Mouse (Mus musculus) embryonic facial prominence, embryonic 11.5 days (tissue): ENCODE data around the gene Akap13. TPM values are rescaled to one million over a fixed set of nuclear protein-coding genes. Genes with fewer than 3 reads are reported as not detected.

ENCODE experiments used
- ATAC-seq: fragments of 200-750 bp; cut with Nextera tagmentation; replicated peaks from 2 replicates; pipeline ENCODE4 v1.8.0; 2017; ENCODE audit warnings: low read depth; ENCODE audit not compliant: insufficient number of reproducible peaks, low FRiP score, low TSS enrichment
- DNase-seq: peaks from one replicate; pipeline ENCODE4 v3.0.0-alpha.2; 2015; ENCODE audit warnings: low spot score
- H3K27ac ChIP-seq: fragments of 300-500 bp; sonication (generic); replicated peaks from 2 replicates; pipeline ENCODE4 v1.5.1; 2014; ENCODE audit warnings: mild to moderate bottlenecking, low read depth, low read length, control low read depth
- H3K27me3 ChIP-seq: fragments of 300-500 bp; sonication (generic); 2 replicates; pipeline ENCODE4 v1.6.1; 2014; ENCODE audit warnings: mild to moderate bottlenecking, low read length, moderate library complexity, mixed read lengths; ENCODE audit not compliant: control insufficient read depth, insufficient read depth
- H3K36me3 ChIP-seq: fragments of 300-500 bp; sonication (generic); replicated peaks from 2 replicates; pipeline ENCODE4 v1.6.1; 2014; ENCODE audit warnings: low read depth, mild to moderate bottlenecking, low read length, moderate library complexity, mixed read lengths; ENCODE audit not compliant: control insufficient read depth, insufficient read depth
- H3K4me1 ChIP-seq: fragments of 300-500 bp; sonication (generic); 2 replicates; pipeline ENCODE4 v1.6.1; 2014; ENCODE audit warnings: low read length, mixed read lengths; ENCODE audit not compliant: control insufficient read depth, insufficient read depth
- H3K4me2 ChIP-seq: fragments of 300-500 bp; sonication (generic); 2 replicates; pipeline ENCODE4 v1.6.1; 2014; ENCODE audit warnings: low read depth, mild to moderate bottlenecking, control low read depth, low read length, moderate library complexity
- H3K4me3 ChIP-seq: fragments of 300-500 bp; sonication (generic); 2 replicates; pipeline ENCODE4 v1.5.1; 2014; ENCODE audit warnings: low read depth, low read length, control low read depth
- H3K9ac ChIP-seq: fragments of 300-500 bp; sonication (generic); replicated peaks from 2 replicates; pipeline ENCODE4 v1.6.1; 2014; ENCODE audit warnings: mild to moderate bottlenecking, control low read depth, low read length
- H3K9me3 ChIP-seq: fragments of 300-500 bp; sonication (generic); replicated peaks from 2 replicates; pipeline ENCODE4 v1.6.1; 2016; ENCODE audit warnings: mild to moderate bottlenecking, low read length, inconsistent platforms, mixed read lengths; ENCODE audit not compliant: control insufficient read depth
- WGBS: fragments of 180-500 bp; shearing (Covaris S2); extraction: QIAGEN DNeasy Blood & Tissue Kit; methylation state at CpG from one replicate; pipeline ENCODE4 v1.1.7; 2014; 5-methylcytosine and 5-hydroxymethylcytosine counted together
- polyA plus RNA-seq: library from polyadenylated mRNA; unstranded; fragments of >200 nt; fragmentation: Nextera tagmentation; extraction: Ambion mirVana; gene quantifications from 2 replicates; pipeline ENCODE4 v1.2.1, GENCODE M21; 2014

Akap13 gene
- 34.7 and 37.9 TPM in 2 replicates for polyA plus RNA-seq

- H3K4me3 ChIP-seq = peak within 1 kb of the TSS; percentile 63
- ATAC-seq (peak; percentile 99), DNase-seq (peak; percentile 97)
- WGBS = under 1% methylated on average over 80 of the region's 94 CpGs
- H3K9ac ChIP-seq = peak within 1 kb of the TSS; percentile 73
- peak within 1 kb of the TSS; percentile 95 for H3K27ac ChIP-seq
- no peaks in the 10 kb centered on the region for H3K27me3 ChIP-seq
- peak within 1 kb of the TSS; percentile 35 for H3K4me2 ChIP-seq
- no peaks in the 10 kb centered on the region for H3K36me3 ChIP-seq
- no peaks in the 10 kb centered on the region for H3K9me3 ChIP-seq
- H3K4me1 ChIP-seq = no peaks in the 10 kb centered on the region
Observed at GRCm38 (mm10) chr7:75455223-75456151, at the start of gene Akap13. Gene Akap13, plus strand, starts transcription at chr7:75455534.

DNA sequence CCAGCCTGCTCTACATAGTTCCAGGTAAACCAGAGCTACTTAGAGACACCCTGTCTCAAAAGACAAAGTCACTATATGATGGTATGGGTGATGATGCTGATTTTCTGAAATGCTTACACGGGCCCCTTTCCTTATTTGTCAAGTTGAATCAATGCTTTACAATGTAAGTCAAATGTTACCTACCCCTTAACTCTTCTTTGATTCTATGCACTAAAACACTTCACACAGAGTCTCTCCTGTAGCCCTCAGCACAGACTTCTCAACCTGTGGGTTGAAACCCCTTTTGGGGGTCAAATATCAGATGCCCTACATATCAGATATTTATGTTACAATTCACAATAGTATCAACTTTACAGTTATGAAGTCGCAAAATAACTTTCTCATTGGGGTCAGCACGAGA is 44.7 kb upstream of the Akap13 start:
- DNase-seq (no peak), ATAC-seq (no peak)
- H3K36me3 ChIP-seq = no peaks in the 10 kb centered on the region
- no peak overlapping the region for H3K4me2 ChIP-seq
- H3K9me3 ChIP-seq = no peaks in the 10 kb centered on the region
- no peaks in the 10 kb centered on the region for H3K27me3 ChIP-seq
- H3K9ac ChIP-seq = no peak overlapping the region
- H3K27ac ChIP-seq = no peak overlapping the region
- 92% methylated on average over 3 of the region's 3 CpGs for WGBS
- no peaks in the 10 kb centered on the region for H3K4me1 ChIP-seq
- H3K4me3 ChIP-seq = no peak overlapping the region

- ATAC-seq = no peak
- H3K36me3 ChIP-seq = no peaks in the 10 kb centered on the region
- no peak overlapping the region for H3K4me3 ChIP-seq
- no peaks in the 10 kb centered on the region for H3K27me3 ChIP-seq
- H3K4me1 ChIP-seq = no peaks in the 10 kb centered on the region
- no peak overlapping the region for H3K4me2 ChIP-seq
- no peak overlapping the region for H3K27ac ChIP-seq
- H3K9me3 ChIP-seq = no peaks in the 10 kb centered on the region
- WGBS = 77% methylated on average over 6 of the region's 6 CpGs
- H3K9ac ChIP-seq = no peak overlapping the region
- no peak for DNase-seq
Observed at GRCm38 (mm10) chr7:75411226-75411625, 44.1 kb upstream of the Akap13 start.

DNA sequence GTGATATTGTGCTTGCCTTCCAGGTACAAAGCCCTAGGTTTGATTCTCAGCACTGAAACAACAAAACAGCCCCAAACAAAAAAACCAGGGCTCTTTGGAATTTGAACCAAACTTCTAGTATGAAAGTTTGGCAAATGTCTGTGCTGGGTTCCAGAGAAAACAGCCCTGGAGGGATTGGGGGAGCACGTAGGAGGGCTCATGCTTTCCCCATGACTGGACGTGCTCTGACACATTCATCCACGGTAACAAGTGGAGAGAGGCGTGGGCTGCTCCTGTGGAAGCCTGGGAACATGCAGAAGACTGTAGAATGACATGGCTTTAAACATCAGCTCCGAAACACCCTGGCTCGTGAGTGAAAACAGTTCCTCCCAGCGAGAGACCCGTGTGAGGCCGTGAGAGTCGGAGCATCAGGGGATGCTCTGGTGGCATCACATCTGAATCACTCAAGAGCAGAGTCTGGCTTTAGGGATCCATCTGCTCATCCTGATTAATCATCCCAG is 43.3 kb upstream of the Akap13 start:
- 82% methylated on average over 10 of the region's 10 CpGs for WGBS
- ATAC-seq = no peak
- no peaks in the 10 kb centered on the region for H3K36me3 ChIP-seq
- H3K9me3 ChIP-seq = no peaks in the 10 kb centered on the region
- H3K27ac ChIP-seq = no peak overlapping the region
- H3K4me1 ChIP-seq = no peaks in the 10 kb centered on the region
- H3K4me3 ChIP-seq = no peak overlapping the region
- H3K9ac ChIP-seq = no peak overlapping the region
- H3K4me2 ChIP-seq = no peak overlapping the region
- DNase-seq = no peak
- H3K27me3 ChIP-seq = no peaks in the 10 kb centered on the region

DNA sequence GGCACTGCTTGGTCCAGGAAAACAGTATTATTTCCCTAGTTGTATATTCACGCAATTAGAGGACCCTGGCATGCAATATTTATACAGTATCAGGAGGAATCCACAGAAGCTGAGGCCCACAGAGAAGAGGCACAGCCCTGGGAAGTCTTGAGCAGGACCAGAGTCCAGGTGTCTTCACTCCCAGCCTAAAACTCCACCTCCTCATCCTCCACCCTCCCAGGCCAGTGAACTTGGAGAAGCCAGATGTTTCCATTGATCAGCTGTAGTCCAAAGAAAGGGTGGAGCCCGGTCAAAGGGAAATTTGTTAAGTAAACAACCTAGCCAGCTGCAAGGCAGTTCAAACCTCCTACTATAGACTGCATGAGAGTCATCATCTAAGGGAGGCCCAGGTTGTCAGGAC is 42.8 kb upstream of the Akap13 start:
- DNase-seq (no peak), ATAC-seq (no peak)
- no peak overlapping the region for H3K4me2 ChIP-seq
- H3K4me3 ChIP-seq = no peak overlapping the region
- no peaks in the 10 kb centered on the region for H3K27me3 ChIP-seq
- H3K9me3 ChIP-seq = no peaks in the 10 kb centered on the region
- H3K27ac ChIP-seq = no peak overlapping the region
- no peaks in the 10 kb centered on the region for H3K36me3 ChIP-seq
- 61% methylated on average over 2 of the region's 2 CpGs for WGBS
- H3K4me1 ChIP-seq = no peaks in the 10 kb centered on the region
- no peak overlapping the region for H3K9ac ChIP-seq

DNA sequence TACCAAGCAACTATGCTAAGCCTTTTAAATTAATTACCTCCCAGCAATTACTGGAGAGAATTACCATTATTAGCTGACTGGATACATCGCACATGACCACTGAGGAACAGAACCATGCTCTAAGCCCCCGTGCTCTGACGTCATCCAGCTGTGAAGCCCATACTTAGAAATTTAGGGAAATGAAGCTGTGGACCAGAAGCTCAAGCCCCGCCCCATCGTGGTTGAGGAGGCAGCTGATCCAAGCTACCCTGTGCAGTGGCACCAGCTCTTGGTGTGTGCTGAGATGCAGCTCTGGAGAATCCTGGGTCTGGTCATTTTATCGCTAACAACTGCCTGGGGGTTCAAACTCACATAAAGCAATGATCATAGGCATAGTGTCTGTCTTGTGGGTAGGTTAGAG is 41.4 kb upstream of the Akap13 start:
- H3K9ac ChIP-seq = no peak overlapping the region
- H3K4me2 ChIP-seq = no peak overlapping the region
- 29% methylated on average over 6 of the region's 6 CpGs for whole genome bisulfite sequencing
- H3K4me3 ChIP-seq = no peak overlapping the region
- H3K27me3 ChIP-seq = no peaks in the 10 kb centered on the region
- DNase-seq (no peak), ATAC-seq (no peak; the same call in 1 of the 2 replicates)
- H3K4me1 ChIP-seq = no peaks in the 10 kb centered on the region
- no peaks in the 10 kb centered on the region for H3K9me3 ChIP-seq
- H3K27ac ChIP-seq = no peak overlapping the region
- no peaks in the 10 kb centered on the region for H3K36me3 ChIP-seq

DNA sequence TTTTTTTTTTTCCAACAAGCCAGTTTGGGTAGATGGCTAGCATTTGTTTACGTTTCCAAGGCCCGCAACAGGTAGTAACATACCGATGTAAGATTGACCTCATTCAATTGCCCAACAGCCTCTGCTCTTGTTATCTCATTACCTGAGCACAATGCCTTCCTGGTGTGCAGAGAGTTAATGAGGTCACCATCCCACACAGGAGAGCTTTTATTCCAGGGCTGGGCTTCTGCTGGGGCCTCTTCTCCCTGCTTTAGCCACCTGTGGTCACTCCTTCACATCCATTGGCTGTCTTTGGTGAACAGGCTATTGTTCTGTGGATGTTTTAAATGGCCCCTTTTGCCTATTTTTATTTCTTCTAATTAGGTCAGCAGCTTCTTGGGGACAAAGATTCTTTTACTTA is 41.0 kb upstream of the Akap13 start:
- Histone ChIP-seq H3K9ac (no peak overlapping the region), H3K36me3 (no peaks in the 10 kb centered on the region), H3K4me3 (no peak overlapping the region), H3K4me1 (no peaks in the 10 kb centered on the region), H3K27ac (no peak overlapping the region), H3K27me3 (no peaks in the 10 kb centered on the region), H3K4me2 (no peak overlapping the region), H3K9me3 (no peaks in the 10 kb centered on the region)
- 35% methylated on average over 3 of the region's 3 CpGs for WGBS
- ATAC-seq (no peak), DNase-seq (no peak)

- Histone ChIP-seq H3K27ac (no peak overlapping the region), H3K4me1 (no peaks in the 10 kb centered on the region), H3K36me3 (no peaks in the 10 kb centered on the region), H3K4me2 (no peak overlapping the region), H3K4me3 (no peak overlapping the region), H3K9ac (no peak overlapping the region), H3K27me3 (no peaks in the 10 kb centered on the region), H3K9me3 (no peaks in the 10 kb centered on the region)
- ATAC-seq (no peak), DNase-seq (no peak)
- WGBS = 49% methylated on average over 4 of the region's 4 CpGs
Observed at GRCm38 (mm10) chr7:75415166-75415881, 40.0 kb upstream of the Akap13 start.
